ENCODE assay signal across 20 mouse cellular contexts in the genomic region with DNA sequence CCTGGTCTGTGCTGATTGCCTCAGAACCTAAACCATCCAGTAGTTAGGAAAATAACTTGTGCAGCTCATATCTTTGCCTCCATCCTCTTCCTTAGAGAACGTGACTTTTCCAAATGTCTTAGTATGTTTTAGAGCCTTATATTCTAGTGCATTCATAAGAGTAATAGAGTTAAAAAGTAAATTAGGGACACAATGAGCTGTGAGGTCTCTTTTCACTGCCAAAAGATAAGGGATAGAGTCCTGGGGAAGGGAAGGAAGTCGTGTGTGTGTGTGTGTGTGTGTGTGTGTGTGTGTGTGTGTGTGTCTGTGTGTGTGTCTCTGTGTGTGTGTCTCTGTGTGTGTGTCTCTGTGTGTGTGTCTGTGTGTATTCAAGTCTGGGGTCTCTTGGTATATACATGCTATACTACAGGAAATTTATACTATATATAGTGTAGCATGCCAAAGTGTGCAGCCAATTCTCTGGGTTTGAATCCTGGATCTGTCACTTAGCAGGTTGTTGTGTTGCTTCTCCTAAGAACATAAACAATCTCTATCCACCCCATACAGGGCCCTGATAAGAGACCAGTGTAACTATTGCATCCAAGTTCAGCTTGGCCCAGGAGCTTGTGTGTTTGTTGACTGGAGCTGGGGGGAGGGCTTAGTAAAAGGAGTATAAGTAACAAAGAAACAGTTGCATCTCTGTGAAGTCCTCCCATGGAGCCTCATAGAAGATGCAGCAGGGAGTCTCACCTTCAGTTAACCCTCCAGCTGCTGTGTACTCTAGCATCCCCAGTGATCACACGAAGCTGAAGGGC. TPM values are rescaled to one million over a fixed set of nuclear protein-coding genes. Genes with fewer than 3 reads are reported as not detected.
A peak's percentile ranks its signal among the peaks of the same experiment; 100 is the strongest.
DNase-seq lines count a peak whose midpoint lies in the region; ATAC-seq and TF ChIP-seq lines count a peak whose summit lies in the region.
"Had no signal": no experiment of that assay in that cellular context is flagged by ENCODE, and none has a peak within 500 bp of the region (broad histone marks: within the 10 kb centered on the region; RNA-seq: fewer than 3 reads in every experiment).

No protein-coding gene starts in this region.

- TF ChIP-seq CTCF in kidney, adult 2 months (conservative IDR thresholded peaks at IDR 0.05; ENCODE audit: insufficient read depth, insufficient read length, low read depth, low read length): no peak

- H3K4me1 ChIP-seq in heart, embryonic 15.5 days (replicated peaks): peaks cover 27% of the 10 kb centered on the region
- H3K4me1 ChIP-seq in megakaryocyte, embryonic 14.5 days: peaks cover 51% of the 10 kb centered on the region
- no peaks in the 10 kb centered on the region for H3K4me1 ChIP-seq in kidney, adult 2 months (ENCODE audit: control insufficient read depth, insufficient read depth, low read length)
- H3K4me1 ChIP-seq: hindbrain, embryonic 10.5 days had no signal

- intact Hi-C loops in heart, postnatal 14 days (cut with DNase I): no loop called here

- H3K27me3 ChIP-seq in heart, embryonic 15.5 days: no peaks in the 10 kb centered on the region
- no peaks in the 10 kb centered on the region for H3K27me3 ChIP-seq in megakaryocyte, embryonic 14.5 days (replicated peaks)
- no peaks in the 10 kb centered on the region for H3K27me3 ChIP-seq in kidney, adult 2 months (replicated peaks; ENCODE audit: control insufficient read depth, insufficient read depth, low read length)
- H3K27me3 ChIP-seq: embryonic facial prominence, embryonic 15.5 days; forebrain, embryonic 13.5 days had no signal

- 31% methylated on average over 3 of the region's 3 CpGs for WGBS in heart, embryonic 15.5 days
- WGBS in kidney, adult 2 months: 55% methylated on average over 3 of the region's 3 CpGs

- no peak overlapping the region for H3K4me2 ChIP-seq in heart, embryonic 15.5 days
- H3K4me2 ChIP-seq: embryonic facial prominence, embryonic 15.5 days; forebrain, embryonic 13.5 days; hindbrain, embryonic 14.5 days had no signal

- ATAC-seq in heart, embryonic 15.5 days (replicated peaks; ENCODE audit: insufficient number of reproducible peaks, insufficient read depth, low FRiP score, low read depth): no peak
- no peak for ATAC-seq in megakaryocyte, adult 5-6 weeks (ENCODE audit: poor library complexity, severe bottlenecking)
- ATAC-seq in megakaryocyte progenitor cell, adult 5-6 weeks (replicated peaks; ENCODE audit: poor library complexity): peak; percentile 20
- ATAC-seq: forebrain, embryonic 13.5 days; forebrain, postnatal 0 days had no signal

- H3K27ac ChIP-seq in heart, embryonic 15.5 days: peak overlapping the region; percentile 40; the same call in 1 of the 2 replicates
- H3K27ac ChIP-seq in kidney, adult 2 months (ENCODE audit: insufficient read depth, low read depth, low read length): no peak overlapping the region
- H3K27ac ChIP-seq: embryonic facial prominence, embryonic 15.5 days; forebrain, embryonic 13.5 days; gastrocnemius, adult 2 months; hindbrain, embryonic 10.5 days; hindbrain, embryonic 14.5 days had no signal

- no peak overlapping the region for H3K9ac ChIP-seq in heart, embryonic 15.5 days
- H3K9ac ChIP-seq: embryonic facial prominence, embryonic 15.5 days; forebrain, embryonic 13.5 days; forebrain, postnatal 0 days; hindbrain, embryonic 14.5 days had no signal

- H3K36me3 ChIP-seq in heart, embryonic 15.5 days: no peaks in the 10 kb centered on the region
- H3K36me3 ChIP-seq in megakaryocyte, embryonic 14.5 days (replicated peaks; ENCODE audit: low read length): peaks cover 2% of the 10 kb centered on the region
- H3K36me3 ChIP-seq in kidney, adult 2 months (ENCODE audit: control insufficient read depth, insufficient read depth, low read length): no peaks in the 10 kb centered on the region
- H3K36me3 ChIP-seq: embryonic facial prominence, embryonic 15.5 days; hindbrain, embryonic 10.5 days had no signal

- TF ChIP-seq POLR2A in kidney, adult 2 months (IDR thresholded peaks at IDR 0.05; ENCODE audit: low read depth, low read length): no peak

- no peaks in the 10 kb centered on the region for H3K9me3 ChIP-seq in heart, embryonic 15.5 days (replicated peaks)
- H3K9me3 ChIP-seq in megakaryocyte, embryonic 14.5 days: 0 out of 2 replicates have a peak, but pooled peaks cover 3% of the 10 kb centered on the region
- H3K9me3 ChIP-seq: embryonic facial prominence, embryonic 15.5 days; forebrain, embryonic 13.5 days; hindbrain, embryonic 10.5 days had no signal

- no peak for DNase-seq in heart, postnatal 14 days
- DNase-seq in testis, postnatal 14 days (ENCODE audit: low spot score): peak; percentile 41
- no peak for DNase-seq in urinary bladder, postnatal 10 days (ENCODE audit: low spot score)
- no peak for DNase-seq in kidney, adult 2 months
- DNase-seq: adrenal gland, adult 2 months; adrenal gland, postnatal 25 days; cerebellum, adult 2 months; cerebellum, postnatal 14 days; embryo, embryonic 11 days; forebrain, postnatal 0 days; gastrocnemius, adult 2 months; gastrocnemius, postnatal 25 days had no signal

- no peak overlapping the region for H3K4me3 ChIP-seq in heart, embryonic 15.5 days
- peak overlapping the region; percentile 46 for H3K4me3 ChIP-seq in megakaryocyte, embryonic 14.5 days (replicated peaks)
- H3K4me3 ChIP-seq in kidney, adult 2 months (ENCODE audit: insufficient read depth, low read depth, low read length): no peak overlapping the region
- H3K4me3 ChIP-seq: embryonic facial prominence, embryonic 15.5 days; forebrain, embryonic 13.5 days; gastrocnemius, adult 2 months; hindbrain, embryonic 10.5 days had no signal

RNA-seq across cellular contexts. Expression of a gene that starts 29.5 kb away (rescaled TPM):
- 1.1 and 1.3 TPM in 2 replicates for polyA plus RNA-seq in heart, embryonic 15.5 days (2015; fragmentation: Nextera tagmentation; extraction: Ambion mirVana)
- total RNA-seq in heart, postnatal 14 days (2021): 1 to 10 TPM; 1.4 to 2.6 TPM
- polyA plus RNA-seq in megakaryocyte, embryonic 14.5 days (2012; ENCODE audit: insufficient read depth, low replicate concordance): 0.21 and 0.49 TPM in 2 replicates
- total RNA-seq in megakaryocyte, adult 5-6 weeks (2015): 6.2 and 7.6 TPM in 2 replicates
- 8.0 and 12.6 TPM in 2 replicates for total RNA-seq in megakaryocyte, adult 5-6 weeks (2017)
- 4.0 and 4.5 TPM in 2 replicates for total RNA-seq in megakaryocyte progenitor cell, adult 5-6 weeks (2015)
- total RNA-seq in megakaryocyte progenitor cell, adult 5-6 weeks (2017): 6.2 and 10.3 TPM in 2 replicates
- polyA plus RNA-seq in kidney, adult 2 months (2012; rRNA removed): 0.27 and 0.59 TPM in 2 replicates
